Mouse (Mus musculus) CH12.LX (cell line): ENCODE results near the gene Dnajc2. TPM values are rescaled to one million over a fixed set of nuclear protein-coding genes. Genes with fewer than 3 reads are reported as not detected.

Source experiments
- DNase-seq: peaks from one replicate; pipeline ENCODE4 v3.0.0-alpha.2; 2013; ENCODE audit errors: extremely low read depth
- H3K27ac ChIP-seq: 2 replicates; pipeline ENCODE4 v1.5.1; 2012; ENCODE audit warnings: low read depth, mild to moderate bottlenecking, control low read depth, moderate library complexity; ENCODE audit not compliant: insufficient read depth
- H3K27me3 ChIP-seq: replicated peaks from 2 replicates; pipeline ENCODE3; 2012; ENCODE audit warnings: inconsistent platforms
- H3K36me3 ChIP-seq, 2 experiments: replicated peaks in 1 of 2; 2 replicates each; pipeline versions ENCODE3 to v1.6.1; 2012; ENCODE audit warnings: inconsistent platforms in 1 of 2, low read length in 1 of 2, mild to moderate bottlenecking in 1 of 2, mixed read lengths in 1 of 2, moderate library complexity in 1 of 2; ENCODE audit not compliant: control insufficient read depth in 1 of 2, insufficient read depth in 1 of 2
- H3K4me1 ChIP-seq, 2 experiments: 2 replicates each; pipeline ENCODE4 v1.6.1; 2012; ENCODE audit warnings: inconsistent platforms in 1 of 2, moderate library complexity in 1 of 2; ENCODE audit not compliant: insufficient read depth in 2 of 2, control insufficient read depth in 1 of 2
- H3K4me2 ChIP-seq: 2 replicates; pipeline ENCODE4 v1.6.1; 2012; ENCODE audit warnings: low read depth, mild to moderate bottlenecking, control low read depth; ENCODE audit not compliant: poor library complexity, insufficient read depth, severe bottlenecking
- H3K4me3 ChIP-seq, 3 experiments: fragments of 150-350 bp in 1 of 3; sonication (generic) in 1 of 3; replicated peaks in 1 of 3; 2 replicates each; pipeline versions ENCODE3 to v1.5.1; 2011 to 2012; ENCODE audit warnings: low read depth in 2 of 3, low read length in 2 of 3, mild to moderate bottlenecking in 2 of 3, moderate library complexity in 2 of 3, control low read depth in 1 of 3, improper control_type of control experiment in 1 of 3, inconsistent platforms in 1 of 3, mixed read lengths in 1 of 3; ENCODE audit not compliant: poor library complexity in 1 of 3
- H3K79me2 ChIP-seq: replicated peaks from 2 replicates; pipeline ENCODE4 v1.6.1; 2012; ENCODE audit warnings: mild to moderate bottlenecking, moderate library complexity; ENCODE audit not compliant: control insufficient read depth, poor library complexity, insufficient read depth, severe bottlenecking; ENCODE audit errors: extremely low read depth
- H3K9ac ChIP-seq: 2 replicates; pipeline ENCODE4 v1.6.1; 2012; ENCODE audit warnings: low read depth, mild to moderate bottlenecking, control low read depth, moderate library complexity; ENCODE audit not compliant: insufficient read depth
- H3K9me3 ChIP-seq: replicated peaks from 2 replicates; pipeline ENCODE3; 2012; ENCODE audit warnings: low read length, inconsistent platforms, mixed read lengths
- BHLHE40 ChIP-seq: IDR thresholded peaks from 2 replicates; pipeline ENCODE4 v1.6.1; 2011; ENCODE audit warnings: mild to moderate bottlenecking, low read depth, low read length, improper control_type of control experiment
- ELF1 ChIP-seq: IDR thresholded peaks from 2 replicates; pipeline ENCODE4 v1.6.1; 2014; ENCODE audit warnings: low read depth, mild to moderate bottlenecking, inconsistent platforms, low read length, improper control_type of control experiment
- EP300 ChIP-seq: IDR thresholded peaks from 2 replicates; pipeline ENCODE4 v1.6.1; 2011; ENCODE audit warnings: low read length, improper control_type of control experiment
- ETS1 ChIP-seq: conservative IDR thresholded peaks from 2 replicates; pipeline ENCODE4 v1.6.1; 2012; ENCODE audit warnings: low read depth, mild to moderate bottlenecking, inconsistent platforms, low read length, improper control_type of control experiment, moderate library complexity
- GABPA ChIP-seq: IDR thresholded peaks from 2 replicates; pipeline ENCODE4 v1.6.1; 2012; ENCODE audit warnings: low read depth, low read length, improper control_type of control experiment, inconsistent platforms; ENCODE audit not compliant: insufficient replicate concordance
- HCFC1 ChIP-seq: IDR thresholded peaks from 2 replicates; pipeline ENCODE4 v1.6.1; 2012; ENCODE audit warnings: low read depth, mild to moderate bottlenecking, inconsistent platforms, low read length, improper control_type of control experiment
- JUN ChIP-seq: IDR thresholded peaks from 2 replicates; pipeline ENCODE4 v1.6.1; 2011; ENCODE audit warnings: low read depth, mild to moderate bottlenecking, low read length, improper control_type of control experiment, moderate library complexity; ENCODE audit not compliant: insufficient read depth
- KAT2A ChIP-seq: IDR thresholded peaks from 2 replicates; pipeline ENCODE4 v1.6.1; 2012; ENCODE audit warnings: low read length, improper control_type of control experiment, inconsistent platforms; ENCODE audit not compliant: insufficient replicate concordance
- MAFK ChIP-seq: IDR thresholded peaks from 2 replicates; pipeline ENCODE4 v1.6.1; 2011; ENCODE audit warnings: low read length, improper control_type of control experiment; ENCODE audit not compliant: insufficient replicate concordance
- MAX ChIP-seq: IDR thresholded peaks from 2 replicates; pipeline ENCODE4 v1.6.1; 2011; ENCODE audit warnings: low read length, improper control_type of control experiment
- MAZ ChIP-seq: IDR thresholded peaks from 2 replicates; pipeline ENCODE4 v1.6.1; 2012; ENCODE audit warnings: low read depth, mild to moderate bottlenecking, inconsistent platforms, low read length, improper control_type of control experiment, moderate library complexity
- NELFE ChIP-seq: IDR thresholded peaks from 2 replicates; pipeline ENCODE4 v1.6.1; 2011; ENCODE audit warnings: low read depth, low read length, improper control_type of control experiment
- NRF1 ChIP-seq: IDR thresholded peaks from 2 replicates; pipeline ENCODE4 v1.6.1; 2014; ENCODE audit warnings: low read depth, mild to moderate bottlenecking, inconsistent platforms, low read length, improper control_type of control experiment, moderate library complexity
- PAX5 ChIP-seq: IDR thresholded peaks from 2 replicates; pipeline ENCODE4 v1.6.1; 2012; ENCODE audit warnings: low read length, inconsistent platforms, mixed read lengths
- POLR2AphosphoS2 ChIP-seq: IDR thresholded peaks from 2 replicates; pipeline ENCODE4 v1.6.1; 2011; ENCODE audit warnings: low read depth, low read length, improper control_type of control experiment
- SIN3A ChIP-seq: IDR thresholded peaks from 2 replicates; pipeline ENCODE4 v1.6.1; 2012; ENCODE audit warnings: low read length, improper control_type of control experiment, inconsistent platforms
- ZMIZ1 ChIP-seq: IDR thresholded peaks from 2 replicates; pipeline ENCODE4 v1.6.1; 2012; ENCODE audit warnings: low read depth, mild to moderate bottlenecking, inconsistent platforms, low read length, improper control_type of control experiment
- ZNF384 ChIP-seq: IDR thresholded peaks from 2 replicates; pipeline ENCODE4 v1.6.1; 2012; ENCODE audit warnings: low read depth, low read length, improper control_type of control experiment, inconsistent platforms
- dilution Hi-C: fragments of 300-500 bp; cut with MboI; formaldehyde crosslinking; loops from 2 replicates; pipeline ENCODE4 v1.14.3; 2020; ENCODE audit warnings: low sequenced_read_pairs; ENCODE audit not compliant: extremely low pct_unique_long_range_greater_than_20kb, extremely low pct_ligation_motif_present
- in situ Hi-C: fragments of 300-500 bp; cut with MboI; formaldehyde crosslinking; loops from 3 replicates; pipeline ENCODE4 v1.14.3; 2019; ENCODE audit warnings: low sequenced_read_pairs, low pct_ligation_motif_present, low pct_unique_long_range_greater_than_20kb, mixed read lengths
- polyA plus RNA-seq: library from polyadenylated mRNA; unstranded; fragments of >175 nt; gene quantifications from 2 replicates; pipeline ENCODE4 v1.2.1, GENCODE M21; 2012; ENCODE audit warnings: low read depth; ENCODE audit not compliant: insufficient read length
- total RNA-seq, 2 experiments: library from RNA; depleted of rRNA; stranded (reverse); fragments of 300-350 nt in 1 of 2; fragments of >200 nt in 1 of 2; gene quantifications; 2 replicates each; pipeline ENCODE4 v1.2.3; 2012 to 2014

The Dnajc2 gene
- total and polyA plus RNA-seq, 3 experiments: 79.2 to 242 (median 138) TPM

- no peak for TF ChIP-seq MAZ
- no peak for TF ChIP-seq POLR2AphosphoS2
- TF ChIP-seq ELF1: no peak
- TF ChIP-seq ZNF384: no peak
- no peak for TF ChIP-seq ZMIZ1
- TF ChIP-seq ETS1: no peak
- no peak for TF ChIP-seq HCFC1
- TF ChIP-seq EP300: no peak
- TF ChIP-seq NELFE: no peak
- no peak for TF ChIP-seq NRF1
- TF ChIP-seq GABPA: no peak
- TF ChIP-seq JUN: no peak
- H3K27ac ChIP-seq: no peak overlapping the region
- no peaks in the 10 kb centered on the region for H3K27me3 ChIP-seq
- in situ Hi-C loops (no loop called here), dilution Hi-C loops (no loop called here)
- no peak overlapping the region for H3K4me3 ChIP-seq
- no peak overlapping the region for H3K4me2 ChIP-seq
- peaks cover 3% of the 10 kb centered on the region for H3K79me2 ChIP-seq
- DNase-seq: no peak
- H3K9ac ChIP-seq: no peak overlapping the region
- no peaks in the 10 kb centered on the region for H3K9me3 ChIP-seq
- peaks cover 0 to 2% of the 10 kb centered on the region in 2 experiments; a peak in 2 of 4 replicates for H3K4me1 ChIP-seq
- peaks cover 72 to 93% of the 10 kb centered on the region in 2 experiments for H3K36me3 ChIP-seq
These were observed 41.4 kb downstream of the Dnajc2 start for GRCm38 (mm10) chr5:21743606-21744005.

- H3K4me1 ChIP-seq: peaks cover 2 to 24% of the 10 kb centered on the region in 2 experiments; a peak in 2 of 4 replicates
- in situ Hi-C loops: no loop called here
- H3K27ac ChIP-seq: no peak overlapping the region
- TF ChIP-seq BHLHE40 (no peak), SIN3A (no peak), KAT2A (no peak), MAX (no peak), PAX5 (no peak), NRF1 (no peak), MAFK (no peak), ZNF384 (no peak)
- dilution Hi-C loops: no loop called here
- H3K36me3 ChIP-seq: peaks cover 47 to 61% of the 10 kb centered on the region in 2 experiments
- no peak for DNase-seq
- H3K9ac ChIP-seq: no peak overlapping the region
- H3K4me2 ChIP-seq: no peak overlapping the region
- peaks cover 16% of the 10 kb centered on the region for H3K79me2 ChIP-seq
- no peaks in the 10 kb centered on the region for H3K27me3 ChIP-seq
- H3K4me3 ChIP-seq: no peak overlapping the region
- H3K9me3 ChIP-seq: no peaks in the 10 kb centered on the region
These were observed 45.2 kb downstream of the Dnajc2 start for GRCm38 (mm10) chr5:21739881-21740280.
